Mouse (Mus musculus) left cerebral cortex, adult 8-10 months (tissue): ENCODE data around the gene Nav1. TPM values are rescaled to one million over a fixed set of nuclear protein-coding genes. Genes with fewer than 3 reads are reported as not detected.
A peak's percentile ranks its signal among the peaks of the same experiment; 100 is the strongest.

Source experiments
- DNase-seq, 2 experiments: peaks; one replicate each; pipeline ENCODE4 v3.0.0; 2022; ENCODE audit warnings: low spot score in 2 of 2
- total RNA-seq, 4 experiments: library from RNA; stranded (reverse); gene quantifications; 2 replicates each; pipeline ENCODE4 v1.2.4; 2022

Gene Nav1
- total RNA-seq, 4 experiments from 2014 or later, result 44.9 to 49.3 (median 46.5) TPM

DNA sequence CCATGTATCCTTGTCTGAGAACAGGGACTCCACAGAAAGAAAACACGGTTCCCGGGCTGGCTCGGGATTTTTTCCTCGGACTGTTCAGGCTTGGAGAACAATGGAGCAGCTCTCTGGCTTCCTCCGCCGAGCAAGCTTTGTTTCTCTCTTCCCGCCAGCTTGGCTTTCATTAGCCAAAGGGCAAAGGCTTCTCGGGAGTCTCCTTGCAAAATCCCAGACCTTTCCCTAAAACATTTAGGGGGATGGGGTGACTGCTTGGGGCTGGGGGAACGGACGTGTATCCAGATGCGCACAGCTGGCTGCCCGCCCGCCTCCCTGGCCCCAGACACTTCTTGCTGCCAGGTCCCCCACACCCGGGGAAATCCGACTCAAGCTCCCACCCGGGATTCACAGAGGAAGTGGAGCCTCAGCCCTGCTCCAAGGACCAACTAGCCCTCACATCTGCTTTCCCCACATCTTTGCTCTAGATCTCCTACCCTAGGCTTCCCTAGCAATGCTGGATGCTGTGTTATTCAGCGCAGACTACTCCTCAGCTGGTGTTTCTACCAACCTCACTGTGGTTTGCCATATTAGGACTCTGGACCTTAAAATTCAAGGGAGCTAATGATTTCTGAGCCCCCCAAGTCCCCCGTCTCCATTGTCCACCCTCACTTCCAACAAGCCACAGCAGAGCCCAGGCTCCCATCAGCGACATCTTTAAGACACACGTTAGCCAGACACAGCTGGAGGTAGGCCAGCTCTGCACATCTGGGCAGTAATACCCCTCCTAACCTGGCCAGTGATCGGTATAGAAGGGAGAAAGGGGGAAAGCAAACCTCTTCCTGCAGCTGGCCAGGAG, 23.2 kb downstream of the Nav1 start:
- no peak for DNase-seq

DNA sequence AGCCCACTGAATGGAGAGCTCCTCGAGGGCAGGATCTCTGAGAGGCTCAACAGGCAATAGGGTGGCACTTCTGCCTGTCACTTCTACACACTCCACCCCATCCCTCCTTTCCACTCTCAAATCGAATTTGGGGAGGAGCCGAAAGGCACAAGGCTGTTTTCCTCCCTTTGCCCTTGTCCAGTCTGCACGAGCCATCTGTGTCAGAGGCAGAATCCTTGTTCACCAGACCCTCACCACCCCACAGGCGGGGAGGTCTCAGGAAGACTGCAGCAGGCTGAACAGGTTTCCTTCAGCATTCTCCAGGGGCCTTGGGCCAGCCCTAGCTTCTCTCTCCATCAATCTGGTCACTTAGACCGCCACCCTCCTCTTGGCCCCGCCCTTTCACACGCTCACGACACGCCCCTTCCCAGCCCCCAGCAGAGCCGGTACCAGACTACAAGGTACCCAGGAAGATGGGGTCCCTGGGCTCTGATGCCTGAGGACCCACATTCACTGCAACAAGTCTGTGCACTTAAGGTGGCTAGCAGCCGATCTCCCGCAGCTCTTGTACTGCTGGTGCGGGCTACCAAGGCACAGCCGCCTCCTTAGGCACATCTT, 23.9 kb downstream of the Nav1 start:
- peak; percentile 59 to 65 for DNase-seq

DNA sequence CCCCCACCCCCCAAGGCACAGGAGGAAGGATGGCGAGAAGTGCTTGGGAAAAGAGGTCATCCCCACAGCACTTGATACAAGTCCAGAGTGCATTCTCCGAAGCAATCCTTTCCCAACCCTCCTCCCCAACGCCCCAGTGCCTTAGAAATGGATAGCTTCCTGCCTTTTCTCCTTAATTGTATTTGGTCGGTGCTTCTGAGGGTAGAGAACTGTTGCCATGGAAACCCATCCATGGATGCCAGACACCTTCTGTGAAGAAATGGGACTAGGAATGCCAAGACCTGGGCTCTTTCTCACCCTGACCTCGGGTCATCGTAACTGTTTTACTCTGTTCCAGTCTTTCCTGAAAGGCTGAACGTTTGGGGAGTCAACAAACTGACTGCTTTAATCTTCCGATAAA, 26.1 kb downstream of the Nav1 start:
- no peak for DNase-seq

GRCm38 (mm10) chr1:135579111-135579510, 28.0 kb downstream of the Nav1 start:
- DNase-seq, result no peak

- no peak for DNase-seq
These were observed 29.3 kb downstream of the Nav1 start for GRCm38 (mm10) chr1:135577793-135578192.

- DNase-seq, result no peak
These were observed 31.7 kb downstream of the Nav1 start for GRCm38 (mm10) chr1:135575393-135575792.

DNA sequence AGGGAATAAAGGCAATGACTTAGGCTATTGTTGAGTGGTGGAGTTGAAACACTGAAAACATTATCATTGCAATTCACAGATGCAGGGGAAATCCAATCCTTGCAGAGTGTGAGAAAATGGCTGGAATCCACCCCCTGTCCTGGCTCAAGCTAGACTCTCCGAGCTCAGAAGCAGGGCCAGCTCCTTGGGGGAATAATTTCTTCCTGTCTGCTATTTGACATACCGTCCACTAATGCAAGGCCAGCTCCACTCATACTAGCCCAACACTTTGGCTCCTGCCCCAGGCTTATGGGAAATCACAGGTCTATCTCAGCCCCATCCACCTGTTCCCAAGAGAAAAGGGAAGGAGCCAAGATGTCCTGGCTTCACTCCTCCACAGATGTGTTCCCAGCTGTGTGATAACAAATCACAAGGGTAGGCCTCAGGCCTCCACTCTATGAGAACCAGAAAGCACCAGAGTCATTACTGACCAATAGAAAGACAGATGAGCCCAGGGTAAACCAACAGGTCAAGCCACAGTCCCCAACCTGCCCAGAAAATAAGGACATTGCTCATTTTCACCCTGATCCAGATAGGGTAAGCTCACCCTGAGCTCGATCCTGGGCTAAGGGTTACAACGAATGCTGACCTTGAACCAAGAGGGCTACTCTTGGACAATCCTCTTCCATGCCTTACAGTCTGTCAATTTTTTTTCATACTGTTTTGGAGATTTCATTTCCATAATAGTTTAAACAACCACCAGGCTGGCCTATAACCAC, 32.5 kb downstream of the Nav1 start:
- DNase-seq, result no peak

DNA sequence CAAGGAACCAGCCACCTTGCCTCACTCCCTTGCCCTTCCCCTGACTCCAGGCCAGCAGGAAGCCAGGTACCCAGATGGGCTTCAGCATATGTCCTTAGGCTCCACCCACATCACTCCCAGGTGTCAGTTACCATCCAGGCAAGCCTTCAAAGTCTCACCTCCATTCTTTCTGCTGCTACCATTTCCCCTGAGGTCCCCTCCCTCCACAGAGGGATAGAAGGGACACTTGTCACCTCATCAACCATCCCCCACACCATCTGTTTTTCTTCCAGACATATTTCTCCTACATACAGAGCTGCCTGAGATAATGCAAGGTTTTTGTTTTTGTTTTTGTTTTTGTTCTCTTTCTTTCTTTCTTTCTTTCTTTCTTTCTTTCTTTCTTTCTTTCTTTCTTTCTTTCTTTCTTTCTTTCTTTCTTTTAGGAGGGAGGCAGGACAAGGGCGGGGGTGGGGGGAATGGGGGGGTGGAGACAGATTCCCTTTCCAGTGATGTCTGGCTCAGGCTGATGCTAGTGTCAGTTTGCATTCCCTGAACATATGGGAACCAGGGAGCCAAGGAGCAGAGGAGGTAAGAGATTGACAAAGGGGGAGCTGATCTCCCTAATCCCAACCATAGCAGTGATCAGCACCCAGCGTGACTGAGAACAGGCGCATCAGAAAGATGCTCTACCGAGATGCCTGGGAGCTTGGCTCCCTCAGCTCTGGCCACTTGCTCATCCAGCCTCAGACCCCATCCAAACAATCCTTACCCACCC, 34.8 kb downstream of the Nav1 start:
- DNase-seq, result no peak

GRCm38 (mm10) chr1:135568087-135568486, 39.0 kb downstream of the Nav1 start:
- no peak for DNase-seq

GRCm38 (mm10) chr1:135566611-135567010, 40.5 kb downstream of the Nav1 start:
- DNase-seq, result peak in 1 of 2 experiments; percentile 83

GRCm38 (mm10) chr1:135565775-135566174, 41.3 kb downstream of the Nav1 start:
- DNase-seq, result no peak

GRCm38 (mm10) chr1:135564660-135565519, 42.2 kb downstream of the Nav1 start:
- no peak for DNase-seq

DNA sequence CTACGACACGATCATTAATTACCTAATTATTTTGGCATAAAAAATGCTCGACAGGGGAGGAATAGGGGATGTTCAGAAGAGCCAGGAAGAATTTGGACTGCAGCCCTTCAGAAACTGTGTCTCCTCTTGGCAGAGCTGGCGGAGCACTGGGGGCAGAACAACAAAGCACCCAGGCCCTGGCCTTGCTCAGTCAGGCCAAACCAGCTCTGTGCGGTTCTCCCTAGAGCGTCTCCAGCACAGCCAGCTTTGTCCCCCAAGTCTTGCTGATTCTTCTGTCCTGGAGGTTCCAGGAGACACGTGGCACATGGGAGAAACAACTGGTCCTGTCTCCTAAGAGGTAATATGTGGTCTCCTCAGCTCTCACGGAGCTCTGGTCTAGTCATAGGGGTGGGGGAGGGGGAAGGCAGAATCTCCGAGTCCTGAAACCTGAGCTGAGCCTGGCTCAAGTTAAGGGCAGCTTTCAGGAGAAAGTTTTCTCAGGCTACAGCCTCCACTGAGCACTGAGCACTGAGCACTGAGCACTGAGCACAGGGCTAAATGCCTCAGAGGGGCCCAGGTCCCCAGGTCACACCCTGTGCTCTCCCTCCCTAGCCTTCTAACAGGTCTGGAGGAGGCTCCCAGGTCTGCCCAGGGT, 43.2 kb downstream of the Nav1 start:
- DNase-seq, result no peak

DNA sequence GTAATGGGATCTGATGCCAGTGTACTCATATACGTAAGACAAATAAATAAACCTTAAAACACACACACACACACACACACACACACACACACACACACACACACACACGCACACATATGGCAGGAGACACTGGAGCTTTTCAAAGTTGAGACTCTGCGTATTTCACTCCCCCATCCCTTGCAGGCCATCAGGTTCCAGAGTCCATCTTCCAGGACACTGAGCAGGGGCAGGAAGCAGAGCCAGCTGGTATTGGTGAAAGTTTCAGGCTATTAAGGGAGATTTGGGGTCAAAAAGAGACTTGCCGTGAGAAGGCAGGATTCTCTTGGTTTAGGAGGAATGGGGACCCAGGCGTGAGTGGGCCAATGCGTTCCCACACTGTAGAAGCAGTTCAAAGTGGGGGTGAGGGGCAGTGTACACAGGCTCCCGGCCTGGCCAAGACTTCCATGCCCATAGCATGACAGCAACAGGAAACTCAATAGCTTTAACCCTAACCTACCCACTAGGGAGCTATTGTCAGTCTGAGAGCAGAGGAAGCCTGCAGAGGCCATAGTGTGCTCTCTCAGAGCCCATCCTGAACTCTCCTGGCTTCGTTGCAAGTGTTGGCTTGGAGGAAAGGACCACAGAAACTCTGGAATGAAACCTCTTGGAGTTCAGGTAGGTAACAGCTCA, 44.0 kb downstream of the Nav1 start:
- DNase-seq, result no peak

- no peak for DNase-seq
These were observed 45.0 kb downstream of the Nav1 start for GRCm38 (mm10) chr1:135562115-135562514.

DNA sequence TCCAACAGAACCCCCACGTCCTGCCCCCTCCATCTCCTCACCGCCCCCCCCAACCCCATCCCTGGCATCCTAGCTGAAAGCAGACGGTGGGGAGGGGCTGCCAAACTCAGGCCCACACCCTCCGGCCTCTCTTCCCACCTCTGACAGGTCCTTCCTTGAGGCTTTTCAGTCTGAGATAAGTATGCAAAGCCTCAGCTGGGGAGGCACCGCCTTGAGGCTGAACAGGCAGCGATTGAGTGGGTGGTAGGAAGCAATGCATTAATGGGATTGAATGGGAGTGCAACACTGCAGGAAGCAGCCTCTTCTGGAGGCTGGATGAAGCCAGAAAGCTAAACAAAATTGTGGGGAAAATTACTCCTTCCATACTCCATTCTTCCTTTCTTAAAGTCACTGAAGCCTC, 45.8 kb downstream of the Nav1 start:
- DNase-seq, result no peak

DNA sequence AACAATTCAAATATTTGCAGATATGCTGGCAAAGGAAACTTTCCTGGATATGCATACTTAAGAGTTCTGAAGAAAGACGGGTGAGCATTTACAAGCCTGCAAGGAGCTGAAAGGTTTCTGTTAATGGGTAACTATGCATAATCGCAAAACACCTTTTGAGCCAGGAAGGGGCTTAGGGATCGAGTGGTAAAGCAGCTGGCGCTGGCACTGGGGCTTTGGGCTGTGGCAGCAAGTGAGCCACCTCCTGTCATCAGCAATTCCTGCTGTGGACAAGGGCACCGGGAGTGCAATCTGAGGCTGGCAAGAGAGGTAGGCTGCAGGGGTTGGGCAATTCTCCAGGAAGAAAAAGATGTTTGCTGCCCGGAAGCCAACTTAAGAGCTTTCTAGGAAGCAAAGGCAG, 49.1 kb downstream of the Nav1 start:
- DNase-seq, result no peak

- peak in 1 of 2 experiments; percentile 83 for DNase-seq
These were observed 51.2 kb downstream of the Nav1 start for GRCm38 (mm10) chr1:135555885-135556284.

DNA sequence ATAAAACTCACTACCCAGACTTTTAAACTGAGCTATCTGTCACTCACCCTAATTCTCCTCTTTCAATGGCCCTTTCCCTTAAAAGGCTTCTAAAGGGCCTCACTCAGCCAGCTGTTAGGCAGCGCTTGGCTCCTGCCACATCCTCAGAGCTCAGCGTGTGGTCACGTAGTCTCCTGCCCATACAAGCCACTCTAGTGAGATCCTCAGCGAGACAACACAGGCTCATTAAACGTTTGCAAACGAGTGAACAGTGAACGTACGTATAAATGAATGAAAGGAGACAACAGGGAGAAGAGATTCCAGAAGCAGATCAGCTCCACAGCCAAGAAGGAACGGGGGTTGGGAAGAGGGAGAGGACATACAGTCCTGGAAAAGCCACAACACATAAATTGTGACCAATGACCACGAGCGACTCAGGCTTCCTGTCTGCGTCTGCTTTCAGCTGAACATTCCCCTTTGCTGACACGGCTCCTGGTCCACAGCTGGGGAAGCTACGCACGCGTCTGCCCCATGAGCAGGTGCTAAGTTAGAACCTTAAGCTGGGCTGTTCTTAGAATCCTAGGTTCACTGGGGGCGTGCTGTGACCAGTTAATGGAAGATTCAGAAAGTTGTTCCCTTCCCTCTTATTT, 52.3 kb downstream of the Nav1 start:
- no peak for DNase-seq
